Mouse (Mus musculus) inflammation-experienced regulatory T-cells, adult 16 weeks (primary cell): ENCODE measurements around the gene Snx20. TPM values are rescaled to one million over a fixed set of nuclear protein-coding genes. Genes with fewer than 3 reads are reported as not detected.

Experiments
- polyA plus RNA-seq: library from polyadenylated mRNA; unstranded; fragments of 100-300 nt; shearing (Covaris generic); gene quantifications from one replicate; pipeline ENCODE4 v1.2.1, GENCODE M21; 2017

Gene Snx20
- polyA plus RNA-seq, result 13.8 TPM

DNA sequence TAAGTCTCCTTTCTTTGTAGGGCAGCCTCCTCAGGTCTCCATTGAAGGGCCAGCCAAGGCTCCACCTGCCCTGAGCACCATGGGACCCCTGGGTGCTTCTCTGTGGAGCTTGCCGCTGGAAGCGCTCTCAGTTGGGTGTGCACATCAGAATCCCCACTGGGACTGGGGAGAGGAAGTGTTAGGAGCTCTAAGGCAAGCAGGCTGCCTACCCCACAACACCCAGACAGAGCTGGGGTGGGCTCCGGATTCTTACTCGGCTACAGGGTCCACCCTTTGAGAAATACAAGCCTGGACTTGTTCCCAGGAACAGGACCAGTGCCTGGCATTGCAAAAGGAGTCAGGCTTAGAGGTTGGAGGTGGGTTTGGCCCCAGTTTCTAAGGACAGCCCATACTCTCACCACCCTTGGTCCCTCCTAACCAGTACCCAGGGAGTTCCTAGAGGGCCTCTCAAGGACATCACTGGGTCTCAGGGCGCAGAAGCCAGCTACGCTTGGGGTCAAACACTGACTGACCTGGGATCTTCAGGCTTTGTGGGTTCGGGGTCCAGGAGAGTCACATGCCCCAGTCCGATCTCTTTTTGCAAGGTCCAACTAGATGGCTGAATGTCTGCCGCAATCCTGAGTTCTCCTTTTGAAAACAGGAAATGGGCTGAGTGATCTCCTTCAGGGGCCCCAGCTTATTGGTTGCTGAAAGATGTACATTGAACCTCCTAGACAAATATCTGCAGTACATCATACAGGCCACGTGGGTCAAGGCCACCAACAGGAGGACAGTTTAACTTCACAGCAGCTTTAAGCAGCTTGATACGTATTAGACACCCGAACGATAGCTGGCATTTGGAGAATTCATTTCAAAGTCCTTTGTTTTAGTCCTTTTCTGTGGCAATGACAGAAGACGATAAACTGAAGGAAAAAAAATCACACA is at the start of gene Snx20:
Snx20 (minus strand) TSS at position 655 of the 924 bp plus-strand sequence.

GRCm38 (mm10) chr8:88646837-88647778 is 11.2 kb upstream of the Snx20 start, which contains the start of gene Nod2:
Nod2 (plus strand) TSS chr8:88647315.

Other genes starting within 250 kb of the Snx20 start
- not detected for gene Nkd1, start 114.8 kb downstream of the Snx20 start, polyA plus RNA-seq
- 0.78 TPM for gene Nod2, start 11.2 kb upstream of the Snx20 start, polyA plus RNA-seq
- 192 TPM for gene Cyld, start 60.9 kb upstream of the Snx20 start, polyA plus RNA-seq